Mouse (Mus musculus) brain, adult 10 weeks (tissue): Measurements from ENCODE around the gene Mxi1. TPM values are rescaled to one million over a fixed set of nuclear protein-coding genes. Genes with fewer than 3 reads are reported as not detected.

Experiments used
- polyA plus RNA-seq: library from polyadenylated mRNA; stranded (reverse); fragments of 350-450 nt; fragmentation: Illumina TruSeq; extraction: RNeasy Lipid Tissue Mini Kit (QIAGEN cat#74804); gene quantifications from one replicate; pipeline ENCODE4 v1.2.3, GENCODE M21; 2015; ENCODE audit warnings: low read depth, low replicate concordance

Gene Mxi1
- polyA plus RNA-seq: 81.7 TPM

GRCm38 (mm10) chr19:53310348-53310747 lies at the start of gene Mxi1:
TSS of gene Mxi1 (plus strand) at chr19:53310518.

GRCm38 (mm10) chr19:53371666-53372065 lies 61.3 kb downstream of the Mxi1 start, which contains the start of gene Gm10197:
TSS of gene Gm10197 (minus strand) at chr19:53371766.

GRCm38 (mm10) chr19:53390495-53391007 lies 80.2 kb downstream of the Mxi1 start, which contains the start of gene Smndc1:
TSS of gene Smndc1 (minus strand) at chr19:53390578.

Other genes with a start within 250 kb of the Mxi1 start
- 64.7 TPM for gene Add3, start 170.1 kb upstream of the Mxi1 start, polyA plus RNA-seq
- not detected for gene Gm10197, start 61.2 kb downstream of the Mxi1 start, polyA plus RNA-seq
- gene Smndc1, start 80.1 kb downstream of the Mxi1 start, polyA plus RNA-seq: 41.1 TPM
- gene Dusp5, start 218.6 kb downstream of the Mxi1 start, polyA plus RNA-seq: 12.0 TPM